Mouse (Mus musculus): ENCODE results near the gene Pla2g4e.

Gene Pla2g4e

GRCm38 (mm10) chr2:120235947-120236640, 9.0 kb downstream of the Pla2g4e start:
- DNase-seq, result no peak

- DNase-seq, result no peak
These were observed 9.8 kb downstream of the Pla2g4e start for GRCm38 (mm10) chr2:120235381-120235780.

- DNase-seq, result no peak
These were observed 13.5 kb downstream of the Pla2g4e start for GRCm38 (mm10) chr2:120231642-120232041.

GRCm38 (mm10) chr2:120214600-120214999, 30.5 kb downstream of the Pla2g4e start:
- DNase-seq, result no peak

- no peak for DNase-seq
These were observed 33.7 kb downstream of the Pla2g4e start for GRCm38 (mm10) chr2:120211448-120211847.

- DNase-seq, result no peak
These were observed 37.2 kb downstream of the Pla2g4e start for GRCm38 (mm10) chr2:120207926-120208325.

GRCm38 (mm10) chr2:120207028-120207427, 38.1 kb downstream of the Pla2g4e start:
- no peak for DNase-seq

GRCm38 (mm10) chr2:120203742-120204141, 41.4 kb downstream of the Pla2g4e start:
- no peak for DNase-seq

- DNase-seq, result no peak
These were observed 45.1 kb downstream of the Pla2g4e start for GRCm38 (mm10) chr2:120200077-120200476.

GRCm38 (mm10) chr2:120188174-120188573, 57.0 kb downstream of the Pla2g4e start:
- DNase-seq, result no peak

GRCm38 (mm10) chr2:120187583-120187982, 57.6 kb downstream of the Pla2g4e start:
- no peak for DNase-seq

GRCm38 (mm10) chr2:120185527-120186276, 59.4 kb downstream of the Pla2g4e start:
- DNase-seq, result no peak

GRCm38 (mm10) chr2:120178936-120179335, 66.2 kb downstream of the Pla2g4e start:
- no peak for DNase-seq

- peak; percentile 38 for DNase-seq
These were observed 71.4 kb downstream of the Pla2g4e start for GRCm38 (mm10) chr2:120173718-120174117.

- DNase-seq, result no peak
These were observed 73.8 kb downstream of the Pla2g4e start for GRCm38 (mm10) chr2:120171362-120171761.

- DNase-seq, result peak; percentile 48
These were observed 74.4 kb downstream of the Pla2g4e start for GRCm38 (mm10) chr2:120170726-120171125.

- no peak for DNase-seq
These were observed 75.8 kb downstream of the Pla2g4e start for GRCm38 (mm10) chr2:120169382-120169781.

- no peak for DNase-seq
These were observed 77.4 kb downstream of the Pla2g4e start for GRCm38 (mm10) chr2:120167763-120168162.

GRCm38 (mm10) chr2:120165474-120165873, 79.7 kb downstream of the Pla2g4e start:
- DNase-seq, result no peak

GRCm38 (mm10) chr2:120159434-120159833, 85.7 kb downstream of the Pla2g4e start:
- no peak for DNase-seq

- peak; percentile 35 for DNase-seq
These were observed 86.3 kb downstream of the Pla2g4e start for GRCm38 (mm10) chr2:120158846-120159245.

- no peak for DNase-seq
These were observed 87.1 kb downstream of the Pla2g4e start for GRCm38 (mm10) chr2:120158016-120158415.

GRCm38 (mm10) chr2:120157606-120158005, 87.5 kb downstream of the Pla2g4e start:
- DNase-seq, result no peak

- peak; percentile 99 for DNase-seq
These were observed 90.7 kb downstream of the Pla2g4e start, which contains the start of gene Ehd4 for GRCm38 (mm10) chr2:120154361-120154894. Gene Ehd4 (minus strand): TSS chr2:120154606.
